Mouse (Mus musculus) adrenal gland, adult 10 weeks (tissue): ENCODE data around the gene Slco4a1. TPM values are rescaled to one million over a fixed set of nuclear protein-coding genes. Genes with fewer than 3 reads are reported as not detected.

ENCODE experiments used
- polyA plus RNA-seq: library from polyadenylated mRNA; stranded (reverse); fragments of 350-450 nt; fragmentation: Illumina TruSeq; extraction: RNeasy Lipid Tissue Mini Kit (QIAGEN cat#74804); gene quantifications from one replicate; pipeline ENCODE4 v1.2.3, GENCODE M21; 2014; ENCODE audit warnings: low read depth, low replicate concordance

Slco4a1 gene
- not detected for polyA plus RNA-seq

GRCm38 (mm10) chr2:180455723-180456698 is at the start of gene Slco4a1:
TSS of gene Slco4a1 (plus strand) at chr2:180456245.

GRCm38 (mm10) chr2:180499741-180500140 is 43.7 kb downstream of the Slco4a1 start, which contains the start of gene Ntsr1:
TSS of gene Ntsr1 (plus strand) at chr2:180499976.

Other genes starting within 250 kb of the Slco4a1 start
- gene Lama5, start 230.4 kb upstream of the Slco4a1 start, polyA plus RNA-seq = 7.4 TPM
- 109 TPM for gene Rps21, start 198.9 kb upstream of the Slco4a1 start, polyA plus RNA-seq
- 9.2 TPM for gene Cables2, start 182.7 kb upstream of the Slco4a1 start, polyA plus RNA-seq
- gene Rbbp8nl, start 166.4 kb upstream of the Slco4a1 start, polyA plus RNA-seq = not detected
- not detected for gene Gata5, start 121.5 kb upstream of the Slco4a1 start, polyA plus RNA-seq
- not detected for gene Ntsr1, start 43.7 kb downstream of the Slco4a1 start, polyA plus RNA-seq
- gene Mrgbp, start 125.1 kb downstream of the Slco4a1 start, polyA plus RNA-seq = 17.7 TPM
- gene Ogfr, start 133.0 kb downstream of the Slco4a1 start, polyA plus RNA-seq = 14.9 TPM
- gene Col9a3, start 141.5 kb downstream of the Slco4a1 start, polyA plus RNA-seq = not detected
- gene Tcfl5, start 186.5 kb downstream of the Slco4a1 start, polyA plus RNA-seq = not detected